Comparison of ENCODE assay signal across 9 mouse cellular contexts in genomic region chr9:16502673-16503343, GRCm38 (mm10). TPM values are rescaled to one million over a fixed set of nuclear protein-coding genes. Genes with fewer than 3 reads are reported as not detected.
DNase-seq lines count a peak whose midpoint lies in the region; ATAC-seq and TF ChIP-seq lines count a peak whose summit lies in the region.
"Had no signal": no experiment of that assay in that cellular context is flagged by ENCODE, and none has a peak within 500 bp of the region (broad histone marks: within the 10 kb centered on the region; RNA-seq: fewer than 3 reads in every experiment).

No protein-coding gene starts in this region.

- H3K27me3 ChIP-seq in intestine, embryonic 14.5 days (replicated peaks; ENCODE audit: control insufficient read depth, insufficient read depth, low read length), result peaks cover 38% of the 10 kb centered on the region

- H3K9ac ChIP-seq in intestine, embryonic 14.5 days (ENCODE audit: low read length), result no peak overlapping the region
- H3K9ac ChIP-seq: liver, embryonic 15.5 days had no signal

- no peaks in the 10 kb centered on the region for H3K9me3 ChIP-seq in intestine, embryonic 14.5 days (ENCODE audit: control insufficient read depth, low read length)
- H3K9me3 ChIP-seq: liver, embryonic 15.5 days had no signal

- no peak for ATAC-seq in intestine, embryonic 14.5 days (replicated peaks; ENCODE audit: low FRiP score, low TSS enrichment, low read depth)
- no peak for ATAC-seq in erythroblast, adult 5-6 weeks (replicated peaks; ENCODE audit: low FRiP score, poor library complexity, severe bottlenecking)

- WGBS in intestine, embryonic 14.5 days, result 16% methylated on average over 13 of the region's 13 CpGs

- TF ChIP-seq CTCF in layer of hippocampus, adult 2 months (conservative IDR thresholded peaks at IDR 0.05), result no peak

- no peaks in the 10 kb centered on the region for H3K36me3 ChIP-seq in intestine, embryonic 14.5 days (ENCODE audit: control insufficient read depth, insufficient read depth, low read length)
- H3K36me3 ChIP-seq: liver, embryonic 15.5 days had no signal

- peak; percentile 4 for DNase-seq in adrenal gland, postnatal 10 days
- DNase-seq in adrenal gland, adult 8-10 months, result no peak
- DNase-seq in layer of hippocampus, adult 2 months (ENCODE audit: low spot score in 2 of 2), result peak in 1 of 2 experiments; percentile 19
- no peak for DNase-seq in layer of hippocampus, adult 8-10 months (ENCODE audit: low spot score in 2 of 2)
- DNase-seq in intestine, embryonic 14.5 days (ENCODE audit: low spot score), result no peak
- peak; percentile 22 for DNase-seq in neural tube, embryonic 10.5 days (ENCODE audit: extremely low spot score, low spot score)
- no peak for DNase-seq in MN1 (ENCODE audit: low spot score)

- H3K27ac ChIP-seq in layer of hippocampus, adult 2 months, result peak overlapping the region; percentile 95
- H3K27ac ChIP-seq in intestine, embryonic 14.5 days (ENCODE audit: low read depth), result no peak overlapping the region
- H3K27ac ChIP-seq: liver, embryonic 15.5 days had no signal

- H3K4me3 ChIP-seq in layer of hippocampus, adult 2 months, result peak overlapping the region; percentile 72
- peak overlapping the region; percentile 55; the same call in 1 of the 2 replicates for H3K4me3 ChIP-seq in intestine, embryonic 14.5 days (ENCODE audit: low read depth, low read length)

- peak overlapping the region; percentile 96 for H3K4me2 ChIP-seq in intestine, embryonic 14.5 days (ENCODE audit: low read length)

- 0 out of 2 replicates have a peak, but pooled peaks cover 4% of the 10 kb centered on the region for H3K4me1 ChIP-seq in intestine, embryonic 14.5 days (replicated peaks; ENCODE audit: control insufficient read depth, insufficient read depth, low read length)
- H3K4me1 ChIP-seq: liver, embryonic 15.5 days had no signal

RNA-seq across cellular contexts. Expression of gene Fat3, which starts 1.7 kb away (rescaled TPM):
- 1 to 10 TPM; 2.6 TPM for total RNA-seq in adrenal gland, postnatal 10 days (2021)
- 1 to 10 TPM; 2.4 to 4.1 (median 3.3) TPM for total RNA-seq in adrenal gland, adult 8-10 months (2022)
- total RNA-seq in layer of hippocampus, adult 2 months (2021), result 10 to 100 TPM; 37.1 to 37.5 TPM
- 10 to 100 TPM; 37.8 to 40.5 (median 39.8) TPM for total RNA-seq in layer of hippocampus, adult 8-10 months (2022)
- 1.2 and 1.3 TPM in 2 replicates for polyA plus RNA-seq in intestine, embryonic 14.5 days (2014; fragmentation: Nextera tagmentation; extraction: Ambion mirVana)
- total RNA-seq in erythroblast, adult 5-6 weeks (2015; ENCODE audit: low replicate concordance), result not detected in 2 replicates
- under 0.01 and 1.2 TPM in 2 replicates for total RNA-seq in erythroblast, adult 5-6 weeks (2017; ENCODE audit: low replicate concordance)

Comparison
In these comparisons a context has a peak if more than half of its experiments do, and no peak if none do; other contexts are left out.
1. DNase-seq: peak in adrenal gland, postnatal 10 days (single experiment) and neural tube, embryonic 10.5 days (single experiment); none in adrenal gland, adult 8-10 months (single experiment), layer of hippocampus, adult 8-10 months (0 of 2), intestine, embryonic 14.5 days (single experiment) and MN1 (single experiment).
2. RNA of gene Fat3, which starts 1.7 kb away (total RNA-seq): 37.8 to 40.5 TPM in layer of hippocampus, adult 8-10 months and 37.1 to 37.5 TPM in layer of hippocampus, adult 2 months; 2.4 to 4.1 TPM in adrenal gland, adult 8-10 months, 2.6 TPM in adrenal gland, postnatal 10 days and under 0.01 to 1.2 TPM in erythroblast, adult 5-6 weeks; every median in the first group is over 4 times any median in the second.